Mouse (Mus musculus) embryonic facial prominence, embryonic 14.5 days (tissue): ENCODE data around the gene Prrc2b. TPM values are rescaled to one million over a fixed set of nuclear protein-coding genes. Genes with fewer than 3 reads are reported as not detected.

Experiments
- ATAC-seq: fragments of 200-750 bp; cut with Nextera tagmentation; 2 replicates; pipeline ENCODE4 v1.8.0; 2017; ENCODE audit warnings: low read depth, moderate number of reproducible peaks, moderate TSS enrichment
- DNase-seq: peaks from one replicate; pipeline ENCODE4 v3.0.0-alpha.2; 2015; ENCODE audit warnings: low spot score
- H3K27ac ChIP-seq: fragments of 300-500 bp; sonication (generic); replicated peaks from 2 replicates; pipeline ENCODE4 v1.5.1; 2014; ENCODE audit warnings: low read depth, mild to moderate bottlenecking, low read length, moderate library complexity
- H3K27me3 ChIP-seq: fragments of 300-500 bp; sonication (generic); replicated peaks from 2 replicates; pipeline ENCODE4 v1.6.1; 2014; ENCODE audit warnings: low read length; ENCODE audit not compliant: control insufficient read depth, insufficient read depth
- H3K36me3 ChIP-seq: fragments of 300-500 bp; sonication (generic); 2 replicates; pipeline ENCODE4 v1.6.1; 2014; ENCODE audit warnings: low read length, mixed read lengths; ENCODE audit not compliant: control insufficient read depth, insufficient read depth
- H3K4me1 ChIP-seq: fragments of 300-500 bp; sonication (generic); 2 replicates; pipeline ENCODE4 v1.6.1; 2014; ENCODE audit warnings: antibody characterized with exemption, low read length; ENCODE audit not compliant: control insufficient read depth, insufficient read depth
- H3K4me2 ChIP-seq: fragments of 300-500 bp; sonication (generic); 2 replicates; pipeline ENCODE4 v1.6.1; 2014; ENCODE audit warnings: low read depth, mild to moderate bottlenecking, low read length, moderate library complexity, mixed read lengths
- H3K4me3 ChIP-seq: fragments of 300-500 bp; sonication (generic); 2 replicates; pipeline ENCODE4 v1.5.1; 2014; ENCODE audit warnings: low read depth, mild to moderate bottlenecking, low read length
- H3K9ac ChIP-seq: fragments of 300-500 bp; sonication (generic); 2 replicates; pipeline ENCODE4 v1.6.1; 2014; ENCODE audit warnings: low read depth, mild to moderate bottlenecking, low read length, moderate library complexity, mixed read lengths
- H3K9me3 ChIP-seq: fragments of 300-500 bp; sonication (generic); 2 replicates; pipeline ENCODE4 v1.6.1; 2016; ENCODE audit warnings: low read length; ENCODE audit not compliant: control insufficient read depth
- WGBS: fragments of 180-500 bp; shearing (Covaris S2); extraction: QIAGEN DNeasy Blood & Tissue Kit; methylation state at CpG from one replicate; pipeline ENCODE4 v1.1.7; 2014; 5-methylcytosine and 5-hydroxymethylcytosine counted together
- polyA plus RNA-seq: library from polyadenylated mRNA; unstranded; fragments of >200 nt; fragmentation: Nextera tagmentation; extraction: Ambion mirVana; gene quantifications from 2 replicates; pipeline ENCODE4 v1.2.1, GENCODE M21; 2014

The Prrc2b gene
- polyA plus RNA-seq, 1 experiment from 2014 or later: 66.0 TPM

- Histone ChIP-seq H3K9me3 (no peaks in the 10 kb centered on the region), H3K27ac (no peak overlapping the region), H3K4me3 (no peak overlapping the region), H3K36me3 (peaks cover 100% of the 10 kb centered on the region), H3K9ac (no peak overlapping the region), H3K4me2 (no peak overlapping the region), H3K4me1 (no peaks in the 10 kb centered on the region), H3K27me3 (no peaks in the 10 kb centered on the region)
- no peak for ATAC-seq
- DNase-seq: no peak
- 88% methylated on average over 8 of the region's 8 CpGs for WGBS
Measured at GRCm38 (mm10) chr2:32211689-32212088, 60.8 kb downstream of the Prrc2b start.

GRCm38 (mm10) chr2:32213000-32213399 is 62.1 kb downstream of the Prrc2b start:
- DNase-seq: no peak
- Histone ChIP-seq H3K9ac (no peak overlapping the region), H3K9me3 (no peaks in the 10 kb centered on the region), H3K27ac (no peak overlapping the region), H3K36me3 (peaks cover 100% of the 10 kb centered on the region), H3K4me1 (no peaks in the 10 kb centered on the region), H3K4me2 (no peak overlapping the region), H3K27me3 (no peaks in the 10 kb centered on the region), H3K4me3 (no peak overlapping the region)
- 72% methylated on average over 10 of the region's 10 CpGs for whole genome bisulfite sequencing
- no peak for ATAC-seq

DNA sequence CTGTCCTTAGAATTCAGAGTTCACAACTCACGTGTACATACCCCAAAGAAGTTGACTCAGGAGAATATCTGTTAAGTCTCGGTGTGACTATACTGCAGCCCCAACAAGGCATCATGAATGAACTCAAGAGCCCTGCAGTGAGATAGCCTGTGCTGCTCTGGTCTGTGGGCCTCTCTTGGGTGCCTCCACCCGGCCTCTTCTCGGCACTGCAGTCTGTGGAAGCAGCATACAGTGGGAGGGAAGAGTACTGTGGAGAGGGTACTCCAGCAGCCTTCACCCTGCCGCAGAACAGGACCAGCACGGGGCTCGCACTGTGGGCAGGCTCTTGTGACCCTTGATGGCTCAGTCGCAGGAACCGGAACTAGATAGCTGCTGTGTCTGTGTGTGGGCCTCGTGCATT is 64.7 kb downstream of the Prrc2b start:
- Histone ChIP-seq H3K9ac (no peak overlapping the region), H3K4me2 (no peak overlapping the region), H3K4me3 (no peak overlapping the region), H3K27me3 (no peaks in the 10 kb centered on the region), H3K36me3 (peaks cover 100% of the 10 kb centered on the region), H3K4me1 (no peaks in the 10 kb centered on the region), H3K9me3 (no peaks in the 10 kb centered on the region), H3K27ac (no peak overlapping the region)
- DNase-seq (no peak), ATAC-seq (no peak)
- WGBS: 91% methylated on average over 8 of the region's 10 CpGs

DNA sequence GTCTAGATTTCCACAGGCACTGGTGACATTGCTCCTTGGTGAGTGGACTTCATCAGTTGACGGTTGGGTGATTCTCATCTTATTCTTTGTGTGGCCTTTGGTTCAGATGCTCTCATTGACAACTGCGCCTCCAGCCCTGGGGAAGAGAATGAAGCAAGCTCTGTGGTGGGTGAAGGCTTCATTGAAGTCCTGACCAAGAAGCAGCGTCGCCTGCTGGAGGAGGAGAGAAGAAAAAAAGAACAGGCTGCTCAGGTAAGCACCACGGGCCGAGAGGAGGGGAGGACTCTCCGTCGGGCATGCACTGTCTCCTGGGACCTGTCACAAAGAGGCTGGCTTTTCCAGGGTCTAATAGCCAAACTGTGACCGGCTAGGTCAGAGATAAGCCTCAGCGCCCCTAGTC is 65.6 kb downstream of the Prrc2b start:
- Histone ChIP-seq H3K27me3 (no peaks in the 10 kb centered on the region), H3K9ac (no peak overlapping the region), H3K36me3 (peaks cover 100% of the 10 kb centered on the region), H3K4me1 (no peaks in the 10 kb centered on the region), H3K4me2 (no peak overlapping the region), H3K9me3 (no peaks in the 10 kb centered on the region), H3K27ac (no peak overlapping the region), H3K4me3 (no peak overlapping the region)
- 72% methylated on average over 9 of the region's 10 CpGs for WGBS
- no peak for ATAC-seq
- no peak for DNase-seq

GRCm38 (mm10) chr2:32217656-32218055 is 66.8 kb downstream of the Prrc2b start:
- Histone ChIP-seq H3K4me3 (no peak overlapping the region), H3K27me3 (no peaks in the 10 kb centered on the region), H3K9ac (no peak overlapping the region), H3K4me2 (no peak overlapping the region), H3K9me3 (no peaks in the 10 kb centered on the region), H3K4me1 (no peaks in the 10 kb centered on the region), H3K36me3 (peaks cover 100% of the 10 kb centered on the region), H3K27ac (no peak overlapping the region)
- WGBS: 90% methylated on average over 8 of the region's 8 CpGs
- DNase-seq: no peak
- ATAC-seq: no peak

- H3K27ac ChIP-seq: no peak overlapping the region
- H3K9me3 ChIP-seq: no peaks in the 10 kb centered on the region
- no peak overlapping the region for H3K9ac ChIP-seq
- DNase-seq: no peak
- no peak overlapping the region for H3K4me3 ChIP-seq
- H3K27me3 ChIP-seq: no peaks in the 10 kb centered on the region
- H3K36me3 ChIP-seq: peaks cover 100% of the 10 kb centered on the region
- H3K4me2 ChIP-seq: no peak overlapping the region
- ATAC-seq: no peak
- H3K4me1 ChIP-seq: no peaks in the 10 kb centered on the region
- WGBS: 91% methylated on average over 5 of the region's 5 CpGs
Measured at GRCm38 (mm10) chr2:32218113-32218512, 67.2 kb downstream of the Prrc2b start.

DNA sequence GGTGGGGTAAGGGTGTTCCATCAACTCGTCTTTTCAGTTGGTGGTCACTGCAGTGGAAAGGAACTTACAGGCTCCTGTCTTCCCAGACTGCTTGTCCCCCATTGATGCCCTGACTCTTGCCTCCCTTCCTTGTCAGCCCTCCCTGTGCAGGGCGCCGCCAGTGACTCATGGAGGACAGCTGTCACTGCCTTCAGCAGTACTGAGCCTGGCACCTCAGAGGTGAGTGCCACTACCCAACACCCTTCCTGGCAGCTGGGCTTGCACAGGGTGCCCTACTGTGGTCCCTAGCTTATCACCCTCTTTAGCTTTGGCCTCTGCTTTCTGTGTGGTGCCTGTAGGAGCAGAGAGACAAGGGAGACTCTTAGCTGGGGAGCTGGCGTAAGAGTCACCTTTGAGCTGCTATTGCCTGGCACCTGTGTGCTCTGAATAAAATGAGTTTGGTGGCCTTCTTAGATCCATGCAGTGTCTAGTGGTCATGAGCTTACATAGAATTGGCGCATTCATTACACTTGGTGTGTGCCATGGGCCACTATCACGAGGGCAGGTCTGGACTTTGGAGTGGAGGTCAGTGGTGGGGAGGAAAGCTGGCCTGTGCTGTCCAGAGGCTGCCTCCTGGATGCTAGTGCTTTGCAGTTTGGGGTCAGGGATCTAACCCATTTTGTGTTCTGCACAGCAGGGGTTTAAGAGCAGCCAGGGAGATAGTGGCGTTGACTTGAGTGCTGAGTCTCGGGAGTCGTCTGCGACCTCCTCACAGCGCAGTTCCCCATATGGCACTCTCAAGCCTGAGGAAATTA is 67.9 kb downstream of the Prrc2b start:
- no peak overlapping the region for H3K9ac ChIP-seq
- H3K4me2 ChIP-seq: no peak overlapping the region
- DNase-seq: no peak
- H3K27me3 ChIP-seq: no peaks in the 10 kb centered on the region
- peaks cover 100% of the 10 kb centered on the region for H3K36me3 ChIP-seq
- no peaks in the 10 kb centered on the region for H3K4me1 ChIP-seq
- WGBS: 89% methylated on average over 9 of the region's 11 CpGs
- no peaks in the 10 kb centered on the region for H3K9me3 ChIP-seq
- H3K4me3 ChIP-seq: no peak overlapping the region
- ATAC-seq: no peak
- H3K27ac ChIP-seq: no peak overlapping the region

- H3K27ac ChIP-seq: no peak overlapping the region
- H3K4me1 ChIP-seq: no peaks in the 10 kb centered on the region
- 92% methylated on average over 14 of the region's 14 CpGs for WGBS
- H3K9me3 ChIP-seq: no peaks in the 10 kb centered on the region
- DNase-seq (no peak), ATAC-seq (no peak)
- no peak overlapping the region for H3K9ac ChIP-seq
- no peak overlapping the region for H3K4me2 ChIP-seq
- no peaks in the 10 kb centered on the region for H3K27me3 ChIP-seq
- no peak overlapping the region for H3K4me3 ChIP-seq
- H3K36me3 ChIP-seq: peaks cover 100% of the 10 kb centered on the region
Measured at GRCm38 (mm10) chr2:32219501-32219900, 68.6 kb downstream of the Prrc2b start.

DNA sequence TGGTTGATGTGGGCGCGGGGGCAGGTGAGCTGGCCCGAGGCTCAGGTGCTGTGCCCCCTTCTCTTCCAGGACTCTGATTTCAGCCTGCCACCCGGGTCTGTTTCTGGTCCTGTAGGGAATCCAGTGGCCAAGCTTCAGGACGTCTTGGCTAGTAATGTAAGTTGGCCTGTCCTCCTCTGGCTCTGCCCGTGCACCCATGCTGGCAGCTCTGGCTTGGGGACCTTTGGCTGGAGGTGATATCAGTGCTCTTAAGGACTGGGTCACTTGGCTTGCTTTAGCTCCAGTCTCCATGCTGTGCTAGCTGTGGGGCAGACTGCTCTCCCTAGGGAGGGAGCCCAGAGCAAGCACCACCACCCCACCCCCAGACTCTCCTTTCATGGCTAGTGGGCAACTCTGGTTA is 69.1 kb downstream of the Prrc2b start:
- no peaks in the 10 kb centered on the region for H3K27me3 ChIP-seq
- DNase-seq (no peak), ATAC-seq (no peak)
- H3K4me3 ChIP-seq: no peak overlapping the region
- no peak overlapping the region for H3K9ac ChIP-seq
- no peak overlapping the region for H3K27ac ChIP-seq
- H3K4me1 ChIP-seq: no peaks in the 10 kb centered on the region
- 93% methylated on average over 4 of the region's 6 CpGs for WGBS
- H3K4me2 ChIP-seq: no peak overlapping the region
- H3K36me3 ChIP-seq: peaks cover 100% of the 10 kb centered on the region
- no peaks in the 10 kb centered on the region for H3K9me3 ChIP-seq
